In the genomic region with DNA sequence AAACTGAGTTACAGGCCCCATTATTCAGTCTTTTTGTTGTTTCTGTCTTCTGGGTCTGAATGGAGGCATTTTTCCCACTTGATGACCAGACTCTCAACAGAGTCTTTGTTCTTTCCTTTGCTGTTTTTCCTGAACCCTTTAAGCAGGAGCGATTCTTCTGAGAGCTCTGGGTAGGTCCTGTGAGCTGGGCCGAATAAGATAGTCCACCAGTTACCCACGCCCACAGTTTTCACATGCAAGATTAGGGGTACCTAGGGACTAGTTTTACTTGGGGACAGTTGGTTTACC, we compare ENCODE assay signal across 19 mouse cellular contexts. TPM values are rescaled to one million over a fixed set of nuclear protein-coding genes. Genes with fewer than 3 reads are reported as not detected.
DNase-seq lines count a peak whose midpoint lies in the region; ATAC-seq and TF ChIP-seq lines count a peak whose summit lies in the region.
"Had no signal": no experiment of that assay in that cellular context is flagged by ENCODE, and none has a peak within 500 bp of the region (broad histone marks: within the 10 kb centered on the region; RNA-seq: fewer than 3 reads in every experiment).

No protein-coding gene starts in this region.

- no peaks in the 10 kb centered on the region for H3K36me3 ChIP-seq in hindbrain, embryonic 10.5 days
- no peaks in the 10 kb centered on the region for H3K36me3 ChIP-seq in hindbrain, postnatal 0 days (ENCODE audit: insufficient read depth, low read length)
- no peaks in the 10 kb centered on the region for H3K36me3 ChIP-seq in kidney, postnatal 0 days (ENCODE audit: insufficient read depth, low read length)
- H3K36me3 ChIP-seq in midbrain, postnatal 0 days (ENCODE audit: insufficient read depth, low read length): no peaks in the 10 kb centered on the region
- H3K36me3 ChIP-seq: G1E; heart, embryonic 13.5 days; liver, embryonic 13.5 days; lung, embryonic 15.5 days had no signal

- no peak for ATAC-seq in hindbrain, postnatal 0 days
- no peak for ATAC-seq in kidney, postnatal 0 days (replicated peaks; ENCODE audit: low FRiP score, low read depth)
- ATAC-seq in midbrain, postnatal 0 days (ENCODE audit: low FRiP score): no peak
- ATAC-seq: activated CD4-positive, CD25-positive, alpha-beta regulatory T cell, adult 4 months; inflammation-experienced regulatory T-cells, adult 6 months had no signal

- H3K9ac ChIP-seq in hindbrain, postnatal 0 days (replicated peaks; ENCODE audit: low read length): no peak overlapping the region
- H3K9ac ChIP-seq in kidney, postnatal 0 days (ENCODE audit: low read depth, low read length): no peak overlapping the region
- 0 out of 2 replicates have a peak overlapping the region, but pooled peaks have one; percentile 13 for H3K9ac ChIP-seq in midbrain, postnatal 0 days (replicated peaks; ENCODE audit: low read length, poor library complexity, severe bottlenecking)
- H3K9ac ChIP-seq: heart, embryonic 13.5 days; liver, embryonic 13.5 days; lung, embryonic 15.5 days had no signal

- H3K27me3 ChIP-seq in hindbrain, embryonic 10.5 days (ENCODE audit: insufficient read depth, poor library complexity, severe bottlenecking): no peaks in the 10 kb centered on the region
- no peaks in the 10 kb centered on the region for H3K27me3 ChIP-seq in hindbrain, postnatal 0 days (ENCODE audit: insufficient read depth, low read length)
- H3K27me3 ChIP-seq in kidney, postnatal 0 days (ENCODE audit: insufficient read depth, low read length): no peaks in the 10 kb centered on the region
- no peaks in the 10 kb centered on the region for H3K27me3 ChIP-seq in midbrain, postnatal 0 days (ENCODE audit: insufficient read depth, low read length)
- H3K27me3 ChIP-seq: heart, embryonic 13.5 days; liver, embryonic 13.5 days; lung, embryonic 15.5 days had no signal

- peak overlapping the region; percentile 70; the same call in 1 of the 2 replicates for H3K27ac ChIP-seq in hindbrain, embryonic 10.5 days
- H3K27ac ChIP-seq in hindbrain, postnatal 0 days: no peak overlapping the region
- H3K27ac ChIP-seq in kidney, postnatal 0 days: peak overlapping the region; percentile 31; the same call in 1 of the 2 replicates
- no peak overlapping the region for H3K27ac ChIP-seq in midbrain, postnatal 0 days (ENCODE audit: low read depth, low read length)
- H3K27ac ChIP-seq: heart, embryonic 13.5 days; liver, embryonic 13.5 days; lung, embryonic 15.5 days had no signal

- no peak overlapping the region for H3K4me3 ChIP-seq in hindbrain, embryonic 10.5 days
- no peak overlapping the region for H3K4me3 ChIP-seq in hindbrain, postnatal 0 days (ENCODE audit: low read length)
- no peak overlapping the region for H3K4me3 ChIP-seq in kidney, postnatal 0 days (replicated peaks; ENCODE audit: low read depth, low read length)
- H3K4me3 ChIP-seq in midbrain, postnatal 0 days (ENCODE audit: low read depth, low read length): no peak overlapping the region
- H3K4me3 ChIP-seq: heart, embryonic 13.5 days; liver, embryonic 13.5 days; lung, embryonic 15.5 days had no signal

- no peak for TF ChIP-seq CTCF in hindbrain, postnatal 0 days (IDR thresholded peaks at IDR 0.05; ENCODE audit: low read depth)
- TF ChIP-seq CTCF in kidney, postnatal 0 days (IDR thresholded peaks at IDR 0.05; ENCODE audit: low read depth): no peak
- no peak for TF ChIP-seq CTCF in midbrain, postnatal 0 days (IDR thresholded peaks at IDR 0.05)

- 52% methylated on average over 3 of the region's 3 CpGs for WGBS in hindbrain, embryonic 10.5 days
- WGBS in hindbrain, postnatal 0 days: 53% methylated on average over 3 of the region's 3 CpGs
- WGBS in kidney, postnatal 0 days: 78% methylated on average over 3 of the region's 3 CpGs
- WGBS in midbrain, postnatal 0 days: 47% methylated on average over 3 of the region's 3 CpGs

- DNase-seq in hindbrain, embryonic 10.5 days (ENCODE audit: low spot score): no peak
- no peak for DNase-seq in hindbrain, postnatal 0 days (ENCODE audit: low spot score)
- no peak for DNase-seq in kidney, postnatal 0 days (ENCODE audit: low spot score)
- DNase-seq in kidney, postnatal 25 days: no peak
- peak; percentile 72 for DNase-seq in brain, adult 2 months (ENCODE audit: low read depth, low spot score)
- no peak for DNase-seq in midbrain, postnatal 0 days (ENCODE audit: low spot score)
- no peak for DNase-seq in right cerebral cortex, adult 2 months (ENCODE audit: low spot score in 2 of 2)
- DNase-seq: adrenal gland, postnatal 14 days; cerebellum, adult 18-20 months; cerebellum, postnatal 25 days; liver, embryonic 13.5 days; lung, postnatal 4 days; thymus, postnatal 25 days had no signal

- peaks cover 12% of the 10 kb centered on the region for H3K4me1 ChIP-seq in hindbrain, embryonic 10.5 days (replicated peaks)
- H3K4me1 ChIP-seq in hindbrain, postnatal 0 days (ENCODE audit: insufficient read depth, low read length): no peaks in the 10 kb centered on the region
- no peaks in the 10 kb centered on the region; the same call in 1 of the 2 replicates for H3K4me1 ChIP-seq in kidney, postnatal 0 days (replicated peaks; ENCODE audit: insufficient read depth, low read length)
- H3K4me1 ChIP-seq in midbrain, postnatal 0 days (ENCODE audit: insufficient read depth, low read length): peaks cover 13% of the 10 kb centered on the region; the same call in 1 of the 2 replicates
- H3K4me1 ChIP-seq: liver, embryonic 13.5 days; lung, embryonic 15.5 days had no signal

- H3K4me2 ChIP-seq in hindbrain, postnatal 0 days (ENCODE audit: low read depth, low read length): no peak overlapping the region
- no peak overlapping the region for H3K4me2 ChIP-seq in kidney, postnatal 0 days (ENCODE audit: low read length)
- no peak overlapping the region for H3K4me2 ChIP-seq in midbrain, postnatal 0 days (ENCODE audit: low read depth, low read length, poor library complexity, severe bottlenecking)
- H3K4me2 ChIP-seq: heart, embryonic 13.5 days; liver, embryonic 13.5 days; lung, embryonic 15.5 days had no signal

- no peaks in the 10 kb centered on the region for H3K9me3 ChIP-seq in hindbrain, embryonic 10.5 days
- H3K9me3 ChIP-seq in hindbrain, postnatal 0 days (ENCODE audit: low read length): no peaks in the 10 kb centered on the region
- H3K9me3 ChIP-seq in kidney, postnatal 0 days (replicated peaks; ENCODE audit: low read length): no peaks in the 10 kb centered on the region
- no peaks in the 10 kb centered on the region for H3K9me3 ChIP-seq in midbrain, postnatal 0 days (ENCODE audit: low read length)
- H3K9me3 ChIP-seq: heart, embryonic 13.5 days; liver, embryonic 13.5 days; lung, embryonic 15.5 days had no signal

RNA-seq across cellular contexts. Expression of gene Dclk3, which starts 35.5 kb away (rescaled TPM):
- polyA plus RNA-seq in hindbrain, embryonic 10.5 days (2016; fragmentation: Nextera tagmentation; extraction: Ambion mirVana): 0.30 and 0.35 TPM in 2 replicates
- total RNA-seq in hindbrain, postnatal 0 days (2014; rRNA removed): 9.2 and 13.1 TPM in 2 replicates
- polyA plus RNA-seq in hindbrain, postnatal 0 days (2015; fragmentation: Nextera tagmentation; extraction: Ambion mirVana): 8.8 and 9.9 TPM in 2 replicates
- polyA plus RNA-seq in kidney, postnatal 0 days (2015; fragmentation: Nextera tagmentation; extraction: Ambion mirVana): 8.6 and 9.0 TPM in 2 replicates
- total RNA-seq in midbrain, postnatal 0 days (2014; rRNA removed): 10.5 and 10.7 TPM in 2 replicates
- 6.5 and 7.4 TPM in 2 replicates for polyA plus RNA-seq in midbrain, postnatal 0 days (2015; fragmentation: Nextera tagmentation; extraction: Ambion mirVana)
- total RNA-seq: granulocyte monocyte progenitor cell, adult 5-6 weeks had no signal
- polyA plus RNA-seq: activated CD4-positive, CD25-positive, alpha-beta regulatory T cell, adult 4 months; G1E; inflammation-experienced regulatory T-cells, adult 6 months; liver, embryonic 13.5 days had no signal

Comparison
In these comparisons a context has a peak if more than half of its experiments do, and no peak if none do; other contexts are left out.
1. H3K27ac ChIP-seq: peak in hindbrain, embryonic 10.5 days (single experiment) and kidney, postnatal 0 days (single experiment); none in hindbrain, postnatal 0 days (single experiment) and midbrain, postnatal 0 days (single experiment).